Mouse (Mus musculus): ENCODE measurements around the gene Gpc6.

Gpc6 gene

DNA sequence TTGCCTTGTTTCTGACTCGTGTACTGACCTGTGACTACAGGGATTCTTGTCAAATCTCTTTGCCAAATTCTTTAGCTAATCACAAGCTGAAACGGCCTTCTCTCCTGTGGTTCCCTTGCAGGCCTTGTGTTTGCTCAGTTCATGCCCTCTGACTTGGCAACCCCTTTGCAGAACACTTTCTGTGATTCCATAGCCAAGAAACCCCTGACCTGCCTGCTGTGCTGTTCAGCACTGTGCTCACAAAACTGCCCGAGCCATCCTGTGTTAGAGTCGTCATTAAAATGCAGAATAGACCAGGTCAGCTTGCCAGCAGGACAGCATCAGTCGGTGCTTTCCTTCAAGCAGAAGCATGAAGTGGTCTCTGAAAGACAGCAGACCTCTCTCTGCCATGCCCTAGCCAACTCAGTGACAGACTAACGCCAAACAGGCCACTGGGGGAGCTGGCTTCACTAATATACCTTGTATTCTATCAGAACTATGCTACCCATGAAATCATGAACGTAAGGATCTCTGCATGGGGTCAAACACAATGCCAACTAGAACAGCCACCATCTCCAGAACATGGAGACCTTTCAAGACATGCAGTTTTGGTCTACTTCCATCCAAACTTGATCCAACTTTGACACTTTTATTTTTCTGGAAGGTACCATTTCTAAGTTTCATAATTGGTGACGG, 459.1 kb downstream of the Gpc6 start:
- 62% methylated on average over 8 of the region's 8 CpGs for WGBS

- 66% methylated on average over 3 of the region's 3 CpGs for WGBS
Observed at GRCm38 (mm10) chr14:117390794-117391320, 465.7 kb downstream of the Gpc6 start.

GRCm38 (mm10) chr14:117391412-117391811, 466.3 kb downstream of the Gpc6 start:
- WGBS: 72% methylated on average over 4 of the region's 4 CpGs

DNA sequence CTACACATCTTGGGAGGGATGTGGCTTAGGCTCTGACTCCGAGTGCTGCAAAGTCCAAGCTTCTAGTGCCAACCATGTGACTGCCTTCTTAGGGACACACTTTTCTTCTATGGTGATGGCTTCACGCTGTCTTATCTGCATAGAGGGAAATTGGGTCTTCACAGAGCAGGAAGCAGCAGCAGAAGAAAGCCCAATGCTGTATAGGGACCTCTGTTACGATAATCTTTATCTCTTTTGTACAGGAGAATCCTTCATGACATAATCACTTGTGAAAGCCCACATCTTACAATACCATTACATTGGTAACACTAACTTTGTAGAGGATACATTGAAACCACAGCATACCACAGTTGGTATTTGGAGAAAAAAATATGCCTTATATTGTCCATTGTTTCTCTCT, 472.1 kb downstream of the Gpc6 start:
- WGBS: 84% methylated on average over 3 of the region's 3 CpGs

GRCm38 (mm10) chr14:117407824-117408524, 482.9 kb downstream of the Gpc6 start:
- WGBS: 51% methylated on average over 9 of the region's 9 CpGs

GRCm38 (mm10) chr14:117408525-117408835, 483.4 kb downstream of the Gpc6 start:
- WGBS: 67% methylated on average over 3 of the region's 3 CpGs

GRCm38 (mm10) chr14:117409778-117410177, 484.7 kb downstream of the Gpc6 start:
- 65% methylated on average over 2 of the region's 2 CpGs for WGBS

GRCm38 (mm10) chr14:117410511-117410910, 485.4 kb downstream of the Gpc6 start:
- 85% methylated on average over 2 of the region's 2 CpGs for WGBS

GRCm38 (mm10) chr14:117419561-117420218, 494.6 kb downstream of the Gpc6 start:
- WGBS: 82% methylated on average over 6 of the region's 6 CpGs

DNA sequence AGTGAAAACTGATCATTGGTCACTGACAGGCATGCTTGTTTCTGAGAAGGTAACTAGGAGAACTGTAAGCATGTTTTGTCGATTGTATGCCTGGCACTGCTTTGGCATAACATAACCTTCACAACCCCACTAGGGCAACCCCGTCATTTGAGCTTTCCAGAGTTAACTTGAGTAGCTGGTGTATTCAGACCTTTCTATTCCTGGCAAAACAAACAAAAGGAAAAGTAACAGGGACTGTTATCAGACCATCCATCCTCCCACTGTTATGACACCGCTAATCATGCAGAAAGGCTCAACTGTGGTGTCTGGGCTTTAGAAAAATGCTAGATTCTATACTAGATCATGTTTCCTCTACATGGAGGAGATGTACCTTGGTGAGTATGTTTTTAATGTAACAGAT, 496.1 kb downstream of the Gpc6 start:
- 84% methylated on average over 3 of the region's 3 CpGs for WGBS

DNA sequence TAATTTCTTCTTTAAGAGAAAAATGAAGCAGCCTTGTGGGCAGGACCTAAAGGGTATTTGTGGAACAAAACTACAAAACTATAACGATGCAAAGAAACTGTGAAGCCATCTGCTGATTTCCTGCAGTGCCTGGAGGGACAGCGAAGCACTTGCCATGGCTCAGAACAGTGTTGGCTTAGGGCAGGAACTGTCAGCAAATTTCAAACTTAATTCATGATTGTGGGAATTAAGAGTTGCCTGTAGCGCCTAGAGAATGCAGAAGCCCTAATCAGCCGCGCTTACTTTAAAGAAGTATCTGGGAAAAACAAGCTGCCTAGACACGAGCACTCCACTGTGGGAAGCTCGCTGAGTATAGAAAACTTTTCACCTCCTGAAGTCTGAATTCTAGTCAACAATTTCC, 501.0 kb downstream of the Gpc6 start:
- WGBS: 21% methylated on average over 7 of the region's 7 CpGs

DNA sequence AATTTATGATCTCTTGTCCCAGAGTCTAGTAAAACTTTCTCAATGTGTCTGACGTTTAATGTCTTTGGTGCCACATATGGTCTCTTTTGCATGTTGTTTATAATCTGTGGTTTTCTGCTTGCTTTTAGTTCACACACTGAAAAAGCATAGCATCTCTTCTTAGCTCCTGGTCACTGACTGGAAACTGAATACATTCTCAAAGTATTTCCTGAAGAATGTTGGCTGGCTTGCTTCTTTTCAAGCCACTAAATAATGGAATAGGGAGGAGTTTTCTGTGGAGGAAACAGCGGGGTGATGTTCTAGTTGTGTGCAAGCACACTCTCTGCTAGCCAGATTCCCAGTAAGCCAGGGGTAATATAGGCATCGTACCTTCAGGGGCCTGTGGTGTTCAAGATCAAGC, 502.7 kb downstream of the Gpc6 start:
- WGBS: 58% methylated on average over 3 of the region's 3 CpGs

DNA sequence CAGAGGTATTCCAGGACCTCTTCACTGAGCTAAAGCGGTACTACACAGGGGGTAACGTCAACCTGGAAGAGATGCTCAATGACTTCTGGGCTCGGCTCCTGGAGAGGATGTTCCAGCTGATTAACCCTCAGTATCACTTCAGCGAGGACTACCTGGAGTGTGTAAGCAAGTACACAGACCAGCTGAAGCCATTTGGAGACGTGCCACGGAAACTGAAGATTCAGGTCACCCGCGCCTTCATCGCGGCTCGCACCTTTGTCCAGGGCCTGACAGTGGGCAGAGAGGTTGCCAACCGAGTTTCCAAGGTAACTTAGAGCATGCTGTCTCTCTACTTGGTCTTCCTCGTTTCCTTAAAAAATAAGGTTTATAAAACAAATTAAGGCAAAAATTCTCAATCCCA, 510.6 kb downstream of the Gpc6 start:
- WGBS: 94% methylated on average over 13 of the region's 13 CpGs

GRCm38 (mm10) chr14:117446675-117447231, 521.6 kb downstream of the Gpc6 start:
- WGBS: 98% methylated on average over 2 of the region's 2 CpGs

GRCm38 (mm10) chr14:117451391-117451991, 526.4 kb downstream of the Gpc6 start:
- WGBS: 46% methylated on average over 3 of the region's 3 CpGs

GRCm38 (mm10) chr14:117452150-117452549, 527.0 kb downstream of the Gpc6 start:
- WGBS: 52% methylated on average over 7 of the region's 7 CpGs

- 85% methylated on average over 2 of the region's 2 CpGs for WGBS
Observed at GRCm38 (mm10) chr14:117473378-117473777, 548.3 kb downstream of the Gpc6 start.

GRCm38 (mm10) chr14:117478879-117479278, 553.8 kb downstream of the Gpc6 start:
- 46% methylated on average over 3 of the region's 3 CpGs for WGBS

GRCm38 (mm10) chr14:117487161-117487754, 562.1 kb downstream of the Gpc6 start:
- WGBS: 91% methylated on average over 4 of the region's 4 CpGs

DNA sequence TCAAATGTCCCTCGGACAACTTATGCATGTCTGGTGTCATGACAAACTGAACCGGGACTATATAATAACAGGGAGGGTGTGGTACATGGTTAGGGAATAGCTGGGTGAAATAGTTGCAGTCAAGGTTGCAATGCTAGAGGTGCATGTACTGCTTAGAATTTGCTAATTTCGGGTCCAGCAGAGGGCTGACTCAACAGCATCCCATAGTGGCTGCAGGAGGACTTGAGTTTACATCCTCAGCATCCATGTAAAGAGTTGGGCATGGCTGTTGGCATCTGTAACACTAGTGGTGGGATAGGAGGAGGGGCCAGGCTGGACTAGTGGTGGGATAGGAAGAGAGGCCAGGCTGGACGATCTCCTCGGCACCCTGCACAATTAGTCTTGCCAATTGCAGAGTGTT, 565.4 kb downstream of the Gpc6 start:
- 84% methylated on average over 5 of the region's 5 CpGs for WGBS

GRCm38 (mm10) chr14:117495118-117495517, 570.0 kb downstream of the Gpc6 start:
- WGBS: 78% methylated on average over 3 of the region's 3 CpGs

- 86% methylated on average over 6 of the region's 6 CpGs for WGBS
Observed at GRCm38 (mm10) chr14:117498785-117499184, 573.7 kb downstream of the Gpc6 start.
